Mouse (Mus musculus): ENCODE results near the gene Prss41. TPM values are rescaled to one million over a fixed set of nuclear protein-coding genes. Genes with fewer than 3 reads are reported as not detected.
"Not testable (repeated sequence)": the region's sequence is repeated elsewhere in the genome, so short reads cannot be mapped to it uniquely, and the experiment has no call there.

Prss41 gene
- total RNA-seq (2014; fragmentation: Nextera tagmentation), result not detected in 2 replicates
- not detected in 2 replicates for total RNA-seq (2017)
- not detected in 2 replicates for polyA plus RNA-seq (2012)

DNA sequence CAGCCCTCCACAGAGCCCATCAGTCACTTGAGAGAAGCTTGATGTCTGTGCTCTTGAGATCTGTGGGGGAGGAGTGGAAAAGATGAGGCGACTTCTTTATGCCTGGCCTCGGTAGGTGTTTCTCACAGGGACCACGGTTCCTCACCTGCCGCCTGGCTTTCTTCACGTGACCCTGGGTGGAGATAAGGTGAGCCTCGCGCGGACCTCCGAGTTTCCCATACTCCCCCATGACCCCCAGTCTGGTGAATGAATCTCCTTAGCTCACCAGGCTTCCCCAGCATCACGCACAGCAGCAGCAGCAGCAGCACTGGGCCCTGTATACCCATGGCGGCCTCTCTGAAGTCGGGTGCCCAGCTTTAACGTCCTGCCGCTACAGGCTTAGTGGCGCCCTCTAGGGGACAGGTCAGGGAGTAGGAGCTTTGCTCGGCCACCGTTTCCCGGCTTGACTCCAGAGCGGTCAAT lies at the start of gene Prss41, which contains the start of gene Prss32:
TSS of gene Prss41 (minus strand) at position 361 of the 462 bp plus-strand sequence.
TSS of gene Prss32 (plus strand) at position 44 of the 462 bp plus-strand sequence.
- H3K4me3 ChIP-seq (ENCODE audit: low read depth, low read length), result no peak within 1 kb of the TSS
- TF ChIP-seq CTCF (IDR thresholded peaks at IDR 0.05; ENCODE audit: low read depth, low read length) (0 out of 2 replicates have a peak, but pooled peaks have one; percentile 17), GATA2 (IDR thresholded peaks at IDR 0.05; ENCODE audit: borderline replicate concordance, low read depth, low read length) (no peak), POLR2AphosphoS5 (IDR thresholded peaks at IDR 0.05; ENCODE audit: insufficient replicate concordance, low read depth, low read length) (no peak), TAL1 (conservative IDR thresholded peaks at IDR 0.05; ENCODE audit: low read depth, low read length) (no peak), GATA1 (IDR thresholded peaks at IDR 0.05; ENCODE audit: borderline replicate concordance, low read length) (no peak)
- H3K36me3 ChIP-seq (replicated peaks), result no peaks in the 10 kb centered on the region
- H3K27me3 ChIP-seq (ENCODE audit: insufficient read depth, low read length), result peaks cover 13% of the 10 kb centered on the region
- H3K9me3 ChIP-seq (replicated peaks), result no peaks in the 10 kb centered on the region
- DNase-seq (ENCODE audit: low spot score) (no peak), ATAC-seq (ENCODE audit: extremely low read depth, insufficient number of reproducible peaks, low FRiP score, poor library complexity, severe bottlenecking) (no peak)
- H3K4me1 ChIP-seq (ENCODE audit: insufficient read depth, low read depth, low read length), result no peaks in the 10 kb centered on the region

DNA sequence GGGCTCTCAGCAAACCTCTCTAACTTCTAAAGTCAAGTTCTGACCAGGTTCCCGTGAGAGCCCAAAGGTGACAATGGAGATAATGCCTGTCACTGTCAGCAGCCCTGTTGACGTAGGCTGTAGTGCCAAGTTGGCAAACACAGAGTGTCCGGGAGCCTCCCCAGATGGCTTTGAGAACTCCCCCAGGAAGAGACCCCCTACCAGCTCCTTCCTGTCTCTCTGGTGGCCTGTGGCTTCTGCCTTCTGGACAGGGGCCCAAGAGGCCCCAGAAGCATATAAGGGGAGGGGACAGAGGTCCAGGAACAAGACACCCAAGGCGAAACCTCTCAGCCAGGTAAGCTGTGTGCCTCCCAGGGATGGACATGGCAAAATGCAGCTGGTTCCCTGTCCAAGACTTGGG lies 36.6 kb upstream of the Prss41 start, which contains the start of the genes Dcpp1 and Dcpp2:
TSS of gene Dcpp1 (plus strand) at position 301 of the 400 bp plus-strand sequence.
TSS of gene Dcpp2 (plus strand) at position 305 of the 400 bp plus-strand sequence.
- DNase-seq (ENCODE audit: low spot score); H3K4me1 ChIP-seq (ENCODE audit: insufficient read depth, low read depth, low read length); H3K9me3 ChIP-seq (replicated peaks); ATAC-seq (ENCODE audit: extremely low read depth, insufficient number of reproducible peaks, low FRiP score, poor library complexity, severe bottlenecking); H3K36me3 ChIP-seq (replicated peaks); H3K27me3 ChIP-seq (ENCODE audit: insufficient read depth, low read length); H3K4me3 ChIP-seq (ENCODE audit: low read depth, low read length): not testable (repeated sequence)

DNA sequence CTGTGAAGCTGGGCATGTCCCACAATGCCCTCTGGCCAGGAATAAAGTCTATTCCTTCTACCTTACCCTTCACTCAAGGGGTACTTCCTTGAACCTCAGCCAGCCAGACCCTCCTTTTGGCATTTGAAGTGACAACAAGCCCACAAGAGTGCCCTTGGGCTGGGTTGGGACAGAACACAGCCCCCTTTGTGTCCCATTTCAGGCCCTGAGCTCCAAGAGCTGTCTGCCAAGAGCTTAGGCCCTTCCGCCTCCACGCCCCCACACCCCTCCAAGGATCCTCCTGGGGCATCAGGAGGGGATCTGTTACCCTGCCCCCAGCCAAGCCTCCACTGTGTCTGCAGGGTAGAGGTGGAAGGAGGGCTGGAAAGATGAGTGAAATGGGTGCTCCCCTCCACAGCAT lies 33.2 kb upstream of the Prss41 start:
- ATAC-seq (ENCODE audit: extremely low read depth, insufficient number of reproducible peaks, low FRiP score, poor library complexity, severe bottlenecking), result no peak
- H3K4me3 ChIP-seq (ENCODE audit: low read depth, low read length), result no peak overlapping the region
- H3K27me3 ChIP-seq (ENCODE audit: insufficient read depth, low read length), result no peaks in the 10 kb centered on the region
- H3K4me1 ChIP-seq (ENCODE audit: insufficient read depth, low read depth, low read length), result no peaks in the 10 kb centered on the region
- TF ChIP-seq POLR2AphosphoS5 (IDR thresholded peaks at IDR 0.05; ENCODE audit: insufficient replicate concordance, low read depth, low read length) (no peak), GATA2 (IDR thresholded peaks at IDR 0.05; ENCODE audit: borderline replicate concordance, low read depth, low read length) (no peak), CTCF (IDR thresholded peaks at IDR 0.05; ENCODE audit: low read depth, low read length) (no peak), TAL1 (conservative IDR thresholded peaks at IDR 0.05; ENCODE audit: low read depth, low read length) (no peak), GATA1 (IDR thresholded peaks at IDR 0.05; ENCODE audit: borderline replicate concordance, low read length) (no peak)
- H3K36me3 ChIP-seq (replicated peaks), result no peaks in the 10 kb centered on the region
- no peaks in the 10 kb centered on the region for H3K9me3 ChIP-seq (replicated peaks)
- no peak for DNase-seq (ENCODE audit: low spot score)

DNA sequence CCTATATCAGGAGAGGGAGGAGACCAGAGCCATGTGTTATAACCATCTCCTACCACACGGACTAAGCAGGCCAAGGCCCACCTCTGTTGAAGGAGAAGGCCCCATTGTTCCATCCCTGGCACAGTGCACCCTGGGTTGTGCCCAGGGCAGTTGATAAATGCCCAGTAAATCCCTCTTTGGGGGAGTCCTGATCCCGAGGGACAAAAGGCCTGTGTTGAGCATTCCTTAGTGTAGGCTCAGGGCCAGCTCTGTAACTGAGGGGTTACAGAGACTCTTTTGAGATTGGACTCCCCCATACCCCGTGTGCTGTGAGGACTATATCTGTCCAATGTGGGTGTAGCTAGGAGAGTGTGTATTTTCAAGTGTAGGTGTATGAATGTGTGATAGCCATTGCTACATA lies 32.8 kb upstream of the Prss41 start:
- H3K4me3 ChIP-seq (ENCODE audit: low read depth, low read length), result no peak overlapping the region
- TF ChIP-seq GATA1 (IDR thresholded peaks at IDR 0.05; ENCODE audit: borderline replicate concordance, low read length) (no peak), GATA2 (IDR thresholded peaks at IDR 0.05; ENCODE audit: borderline replicate concordance, low read depth, low read length) (no peak)
- no peaks in the 10 kb centered on the region for H3K4me1 ChIP-seq (ENCODE audit: insufficient read depth, low read depth, low read length)
- H3K9me3 ChIP-seq (replicated peaks), result no peaks in the 10 kb centered on the region
- ATAC-seq (ENCODE audit: extremely low read depth, insufficient number of reproducible peaks, low FRiP score, poor library complexity, severe bottlenecking), result no peak
- H3K36me3 ChIP-seq (replicated peaks), result no peaks in the 10 kb centered on the region
- no peaks in the 10 kb centered on the region for H3K27me3 ChIP-seq (ENCODE audit: insufficient read depth, low read length)
- no peak for DNase-seq (ENCODE audit: low spot score)

DNA sequence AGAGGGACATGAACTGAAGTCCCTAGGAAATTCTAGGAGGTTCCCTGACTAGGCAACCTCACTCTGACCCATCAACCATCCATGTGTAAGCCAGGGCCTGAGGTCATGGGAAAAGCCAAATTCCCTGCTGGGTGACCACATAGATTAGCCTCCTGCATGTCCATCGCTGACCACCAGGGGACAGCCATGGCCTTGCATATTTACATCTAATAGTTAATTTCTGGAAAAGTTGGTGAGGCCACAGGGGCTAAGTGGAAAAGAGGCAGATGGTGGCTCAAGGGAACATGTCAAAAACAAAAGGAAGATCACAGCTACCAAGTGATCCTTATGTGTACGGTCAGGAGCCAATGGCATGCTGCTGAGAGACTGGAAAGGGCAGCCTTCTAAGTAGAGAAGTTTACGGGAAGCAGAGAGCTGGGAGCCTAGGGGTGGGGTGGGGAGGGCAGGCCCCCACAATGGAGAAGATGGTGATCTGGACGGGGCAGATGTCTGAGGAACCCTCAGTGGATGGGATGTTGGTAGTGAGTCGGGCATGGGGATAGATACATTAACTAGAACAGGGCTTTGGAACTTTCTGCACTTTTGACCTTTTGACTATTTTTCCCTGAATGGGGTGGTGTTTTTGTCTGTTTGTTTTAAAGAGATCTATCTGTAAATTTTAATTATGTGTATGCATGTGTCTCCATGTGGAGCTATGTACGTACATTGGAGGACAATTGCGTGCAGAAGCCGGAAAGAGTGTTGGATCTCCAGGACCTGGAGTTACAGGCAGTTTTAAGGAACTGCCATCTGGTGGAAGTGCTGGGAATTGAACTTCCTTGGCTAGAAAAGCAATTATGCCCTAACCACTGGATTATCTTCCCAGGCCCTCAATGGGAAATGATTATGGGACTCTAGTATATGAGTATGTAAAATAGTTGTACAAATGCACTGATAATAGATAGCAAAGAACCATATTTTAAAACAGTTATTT lies 30.2 kb upstream of the Prss41 start:
- no peaks in the 10 kb centered on the region for H3K36me3 ChIP-seq (replicated peaks)
- H3K9me3 ChIP-seq (replicated peaks), result no peaks in the 10 kb centered on the region
- H3K4me3 ChIP-seq (ENCODE audit: low read depth, low read length), result no peak overlapping the region
- H3K27me3 ChIP-seq (ENCODE audit: insufficient read depth, low read length), result 0 out of 2 replicates have a peak, but pooled peaks cover 2% of the 10 kb centered on the region
- no peaks in the 10 kb centered on the region for H3K4me1 ChIP-seq (ENCODE audit: insufficient read depth, low read depth, low read length)
- no peak for TF ChIP-seq POLR2AphosphoS5 (IDR thresholded peaks at IDR 0.05; ENCODE audit: insufficient replicate concordance, low read depth, low read length)
- TF ChIP-seq TAL1 (conservative IDR thresholded peaks at IDR 0.05; ENCODE audit: low read depth, low read length), result no peak
- peak; percentile 64 for TF ChIP-seq CTCF (IDR thresholded peaks at IDR 0.05; ENCODE audit: low read depth, low read length)
- TF ChIP-seq GATA1 (IDR thresholded peaks at IDR 0.05; ENCODE audit: borderline replicate concordance, low read length), result no peak
- no peak for TF ChIP-seq GATA2 (IDR thresholded peaks at IDR 0.05; ENCODE audit: borderline replicate concordance, low read depth, low read length)
- ATAC-seq (ENCODE audit: extremely low read depth, insufficient number of reproducible peaks, low FRiP score, poor library complexity, severe bottlenecking), result no peak
- DNase-seq (ENCODE audit: low spot score), result no peak

DNA sequence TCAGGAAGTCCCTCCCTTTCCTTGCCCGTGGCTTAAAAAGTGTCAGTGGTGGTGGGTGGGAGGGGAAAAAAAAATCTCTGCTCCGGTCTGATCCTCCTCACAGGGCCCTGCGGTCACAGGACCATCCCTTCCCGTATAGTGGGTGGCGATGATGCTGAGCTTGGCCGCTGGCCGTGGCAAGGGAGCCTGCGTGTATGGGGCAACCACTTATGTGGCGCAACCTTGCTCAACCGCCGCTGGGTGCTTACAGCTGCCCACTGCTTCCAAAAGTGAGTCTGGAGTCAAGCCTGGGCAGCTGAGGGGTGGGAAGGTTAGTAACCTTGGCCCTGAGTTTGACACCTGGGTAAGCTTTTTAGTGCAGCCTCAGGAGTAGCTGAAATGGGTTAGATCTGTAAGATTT lies 24.5 kb upstream of the Prss41 start:
- no peak for ATAC-seq (ENCODE audit: extremely low read depth, insufficient number of reproducible peaks, low FRiP score, poor library complexity, severe bottlenecking)
- TF ChIP-seq CTCF (IDR thresholded peaks at IDR 0.05; ENCODE audit: low read depth, low read length), result no peak
- no peak for TF ChIP-seq TAL1 (conservative IDR thresholded peaks at IDR 0.05; ENCODE audit: low read depth, low read length)
- no peak for TF ChIP-seq POLR2AphosphoS5 (IDR thresholded peaks at IDR 0.05; ENCODE audit: insufficient replicate concordance, low read depth, low read length)
- no peak for TF ChIP-seq GATA2 (IDR thresholded peaks at IDR 0.05; ENCODE audit: borderline replicate concordance, low read depth, low read length)
- TF ChIP-seq GATA1 (IDR thresholded peaks at IDR 0.05; ENCODE audit: borderline replicate concordance, low read length), result no peak
- DNase-seq (ENCODE audit: low spot score), result no peak

More for the DNA sequence above, 24.5 kb upstream of the Prss41 start:
- Histone ChIP-seq H3K36me3 (replicated peaks) (no peaks in the 10 kb centered on the region), H3K4me3 (ENCODE audit: low read depth, low read length) (no peak overlapping the region), H3K4me1 (ENCODE audit: insufficient read depth, low read depth, low read length) (no peaks in the 10 kb centered on the region), H3K27me3 (ENCODE audit: insufficient read depth, low read length) (0 out of 2 replicates have a peak, but pooled peaks cover 2% of the 10 kb centered on the region), H3K9me3 (replicated peaks) (0 out of 2 replicates have a peak, but pooled peaks cover 2% of the 10 kb centered on the region)
